Mouse (Mus musculus) C2C12 (cell line): ENCODE results near the gene Bcr.

Experiments used
- CTCF ChIP-seq: IDR thresholded peaks from one replicate; pipeline ENCODE4 v1.5.1; 2011; ENCODE audit not compliant: control insufficient read depth, insufficient read depth, insufficient read length
- MYOG ChIP-seq: IDR thresholded peaks from one replicate; pipeline ENCODE4 v1.6.1; 2011; ENCODE audit not compliant: control insufficient read depth, insufficient read length; ENCODE audit errors: extremely low read depth
- USF1 ChIP-seq: IDR thresholded peaks from one replicate; pipeline ENCODE4 v1.6.1; 2011; ENCODE audit warnings: low read depth, mild to moderate bottlenecking, control low read depth, moderate library complexity

- no peak for TF ChIP-seq CTCF
- TF ChIP-seq MYOG, result no peak
- no peak for TF ChIP-seq USF1
Measured at GRCm38 (mm10) chr10:75070281-75070976, 10.0 kb downstream of the Bcr start.
